Mouse (Mus musculus): Measurements from ENCODE around the gene Olfr975.
"Not testable (repeated sequence)": the region's sequence is repeated elsewhere in the genome, so short reads cannot be mapped to it uniquely, and the experiment has no call there.

Gene Olfr975

DNA sequence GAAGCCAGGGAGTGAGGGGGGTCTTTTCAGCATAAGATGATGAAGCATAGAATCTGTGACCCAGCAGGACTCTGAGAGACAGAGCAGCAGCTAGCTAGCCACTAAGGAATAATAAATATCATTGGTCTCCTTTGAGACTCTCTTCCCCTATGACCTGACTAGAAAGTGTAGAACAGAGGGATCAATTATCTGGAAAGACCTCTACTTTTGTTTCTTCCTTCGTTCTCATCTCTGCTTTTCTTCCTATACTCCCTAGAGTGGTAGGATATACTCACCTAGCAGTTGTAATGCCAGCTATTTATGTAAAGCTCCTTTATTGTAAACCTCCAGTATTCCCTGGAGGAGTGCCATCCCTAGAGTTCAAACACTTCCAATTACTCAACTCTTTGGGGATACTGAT lies at the start of gene Olfr975:
Gene Olfr975, minus strand, starts transcription at position 101 of the 400 bp plus-strand sequence.
- no peak for DNase-seq (ENCODE audit: low read depth, low spot score)

DNA sequence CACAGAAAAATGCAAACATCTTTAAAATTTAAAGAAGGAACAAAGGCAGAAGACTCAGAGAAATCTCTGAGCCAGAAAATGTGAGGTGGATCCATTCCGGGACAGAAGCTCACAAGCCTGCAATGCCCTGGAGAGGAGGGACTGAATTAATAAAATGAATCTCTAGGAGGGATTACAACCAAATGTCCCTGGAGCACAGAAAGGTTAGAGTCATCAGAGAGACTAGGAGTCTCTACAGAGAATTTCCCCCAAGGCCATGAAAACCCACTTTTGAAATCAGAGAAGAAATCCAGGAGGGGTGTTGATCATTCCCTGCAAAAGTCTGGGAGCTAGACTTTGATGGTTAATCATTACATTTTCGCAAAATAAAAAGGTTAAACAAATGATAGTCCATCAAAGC lies 40.0 kb upstream of the Olfr975 start, which contains the start of gene Olfr978:
Gene Olfr978, plus strand, starts transcription at position 301 of the 400 bp plus-strand sequence.
- DNase-seq (ENCODE audit: low read depth, low spot score) = no peak

DNA sequence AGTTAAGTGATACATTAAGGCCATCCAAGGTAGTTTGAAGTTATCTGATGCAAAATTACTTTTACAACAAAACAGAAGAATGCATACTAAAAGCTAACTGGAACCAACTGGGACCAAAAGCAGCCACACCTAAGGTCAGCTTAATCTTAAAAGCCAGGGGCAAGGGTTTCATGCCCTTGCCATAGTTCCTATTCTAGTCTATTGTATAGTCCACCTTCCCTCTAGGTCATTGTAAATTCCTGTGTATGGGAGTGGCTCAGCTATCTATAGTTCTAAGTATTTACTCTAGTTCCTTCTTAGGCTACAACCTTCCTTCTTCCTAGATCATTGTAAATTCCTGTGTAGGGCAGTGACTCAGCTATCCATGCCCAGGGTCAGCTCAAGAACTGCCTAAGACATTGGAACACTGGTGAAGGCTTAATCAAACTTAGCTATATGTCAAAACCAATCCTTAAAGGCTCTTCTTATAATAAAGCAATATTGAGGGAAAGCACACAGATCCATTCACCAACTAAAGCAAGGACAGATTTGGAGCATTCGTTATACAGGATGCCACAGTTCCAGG lies 24.8 kb upstream of the Olfr975 start:
- peak; percentile 74 for DNase-seq (ENCODE audit: low read depth, low spot score)

DNA sequence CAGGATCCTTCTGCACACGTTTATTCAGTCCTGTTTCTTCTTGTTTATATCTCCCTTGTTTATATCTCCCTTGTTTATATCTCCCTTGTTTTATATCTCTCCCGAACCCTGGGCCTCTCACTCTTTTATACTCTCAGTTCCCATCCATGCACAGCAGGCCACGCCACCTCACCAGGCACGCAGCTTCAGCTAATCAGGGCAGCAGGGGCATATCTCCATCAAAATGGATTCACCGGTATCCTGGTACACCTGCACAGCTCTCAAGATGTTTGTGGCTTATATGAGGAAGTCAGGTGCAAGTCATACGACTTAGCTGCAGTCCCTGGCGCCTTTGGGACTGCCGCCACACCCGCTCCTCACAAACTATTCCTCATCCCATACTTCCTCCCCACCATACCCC lies 9.2 kb upstream of the Olfr975 start, which contains the start of gene Olfr976:
Gene Olfr976, minus strand, starts transcription at position 101 of the 400 bp plus-strand sequence.
- not testable (repeated sequence) for DNase-seq (ENCODE audit: low read depth, low spot score)

DNA sequence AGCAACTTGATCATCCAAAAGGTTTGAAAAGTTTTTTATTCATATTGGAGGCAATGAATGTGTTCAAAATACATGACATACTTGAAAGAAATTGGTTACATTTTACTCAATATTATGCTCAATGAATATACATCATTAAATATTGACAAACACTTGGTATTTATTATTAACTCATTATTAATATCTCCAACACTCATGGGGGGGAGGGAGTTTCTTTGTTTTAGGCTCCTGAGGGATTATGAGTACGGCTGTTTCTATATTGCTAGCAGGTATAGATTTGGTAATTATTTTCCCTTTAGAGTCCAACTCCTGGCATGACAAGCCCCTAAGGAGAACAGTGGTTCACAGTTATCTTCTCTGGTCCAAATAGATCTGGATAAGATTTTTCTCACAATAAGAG lies 14.6 kb downstream of the Olfr975 start, which contains the start of gene Olfr974:
Gene Olfr974, plus strand, starts transcription at position 301 of the 400 bp plus-strand sequence.
- DNase-seq (ENCODE audit: low read depth, low spot score) = no peak

DNA sequence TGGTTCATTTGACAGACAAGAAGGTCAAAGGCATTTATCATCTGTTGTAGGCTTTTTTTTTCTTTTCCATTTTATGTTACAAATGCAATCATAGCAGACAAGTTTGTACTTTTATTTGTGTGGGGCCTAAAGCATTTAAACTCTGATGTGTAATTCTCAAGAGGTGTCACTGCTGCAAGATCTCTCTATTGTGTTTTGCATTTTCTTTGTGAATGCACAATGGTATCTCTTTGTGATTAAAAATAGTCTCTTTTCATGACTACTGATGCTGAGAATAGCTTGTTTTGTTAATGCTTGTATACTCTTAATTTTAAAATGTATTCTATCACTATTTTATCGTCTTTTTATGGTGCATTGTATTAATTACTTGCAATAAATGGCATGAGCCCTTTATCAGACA lies 23.0 kb downstream of the Olfr975 start:
- DNase-seq (ENCODE audit: low read depth, low spot score) = not testable (repeated sequence)

DNA sequence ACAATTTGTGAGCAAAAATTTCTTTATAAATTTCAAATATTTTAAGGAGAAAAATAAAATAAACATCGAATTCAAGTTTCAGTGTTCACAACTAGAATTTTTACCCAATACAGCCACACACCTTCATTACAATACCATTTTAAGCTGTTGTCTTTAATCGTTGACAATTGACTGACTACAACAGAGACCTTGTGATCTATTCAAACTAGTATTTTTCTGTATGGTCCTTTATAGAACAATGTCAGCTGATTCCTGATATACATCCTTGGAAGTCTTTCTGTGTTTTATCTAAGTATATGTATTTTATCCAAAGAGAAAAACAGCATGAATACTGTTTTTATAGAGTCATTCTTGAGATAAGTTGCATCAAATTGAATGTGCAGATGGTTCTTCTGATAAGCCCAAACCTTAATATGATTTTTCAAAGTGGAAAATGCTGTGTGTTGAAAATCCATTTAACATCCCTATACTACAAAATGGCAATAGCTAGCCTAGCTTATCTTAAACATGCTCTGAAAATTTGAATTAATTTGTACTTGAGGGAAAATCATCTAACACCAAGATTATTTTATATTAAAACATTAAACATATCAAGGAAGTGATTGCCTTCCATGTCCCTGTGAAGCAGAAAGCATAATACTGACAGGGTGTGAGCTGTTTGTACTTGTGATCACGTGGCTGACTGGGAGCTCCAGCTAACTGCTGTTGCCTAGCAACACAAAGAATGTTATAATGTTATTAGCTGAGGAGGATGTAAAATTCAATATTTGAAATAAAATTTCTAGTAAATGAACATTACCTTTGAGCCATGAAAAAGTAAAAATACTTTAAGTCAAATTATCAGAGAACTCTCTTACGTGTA lies 23.6 kb downstream of the Olfr975 start:
- not testable (repeated sequence) for DNase-seq (ENCODE audit: low read depth, low spot score)

DNA sequence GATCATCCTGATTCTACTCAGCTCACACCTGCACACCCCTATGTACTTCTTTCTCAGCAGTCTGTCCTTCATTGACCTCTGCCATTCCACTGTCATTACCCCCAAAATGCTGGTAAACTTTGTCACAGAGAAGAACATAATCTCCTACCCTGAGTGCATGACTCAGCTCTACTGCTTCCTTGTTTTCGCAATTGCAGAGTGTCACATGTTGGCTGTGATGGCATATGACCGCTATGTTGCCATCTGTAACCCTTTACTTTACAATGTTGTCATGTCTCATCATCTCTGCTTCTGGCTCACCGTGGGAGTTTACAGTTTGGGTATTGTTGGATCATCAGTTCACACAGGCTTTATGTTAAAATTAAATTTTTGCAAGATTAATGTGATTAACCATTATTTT lies 41.9 kb downstream of the Olfr975 start:
- DNase-seq (ENCODE audit: low read depth, low spot score) = no peak

DNA sequence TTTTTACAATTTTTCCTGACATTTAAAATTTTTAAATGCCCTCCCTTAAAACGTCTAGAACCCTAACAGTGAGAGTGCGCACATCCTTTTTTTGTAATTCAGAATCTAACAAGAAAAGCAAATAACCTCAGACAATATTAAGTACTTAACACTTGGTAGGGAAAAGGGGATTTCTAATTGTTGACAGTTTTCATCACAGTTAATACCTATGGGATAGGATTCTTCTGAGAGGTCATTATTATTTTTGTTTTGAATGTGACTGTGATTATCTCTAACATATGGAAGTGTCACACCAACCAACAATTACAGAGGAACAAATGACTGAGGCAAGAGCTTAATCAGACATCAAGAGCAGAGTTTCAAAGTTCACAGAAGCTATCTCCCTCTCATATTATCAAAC lies 44.8 kb downstream of the Olfr975 start, which contains the start of gene Olfr229:
Gene Olfr229, plus strand, starts transcription at position 301 of the 400 bp plus-strand sequence.
- no peak for DNase-seq (ENCODE audit: low read depth, low spot score)

DNA sequence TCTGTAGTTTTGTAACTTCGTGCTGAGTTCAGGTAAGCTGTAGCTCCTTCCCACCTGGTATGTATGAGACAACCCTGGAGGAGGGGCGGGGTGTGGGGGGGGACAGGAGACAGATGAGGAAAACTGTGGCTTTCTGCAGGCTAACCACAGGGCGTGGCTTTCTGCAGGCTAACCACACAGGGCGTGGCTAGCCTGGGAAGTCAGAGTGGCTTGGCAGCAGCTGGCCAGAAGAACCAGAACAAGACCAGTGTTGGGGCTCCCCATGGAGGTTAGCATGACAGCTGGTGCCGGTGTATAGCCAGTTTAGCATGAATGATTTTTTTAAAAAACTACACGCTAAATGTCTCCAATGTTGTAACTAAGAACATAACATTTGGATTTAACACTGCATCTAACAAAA lies 46.7 kb downstream of the Olfr975 start:
- DNase-seq (ENCODE audit: low read depth, low spot score) = no peak

Measured in ES-CJ7 (cell line).